Mouse (Mus musculus) liver, postnatal 0 days (tissue): ENCODE results near the gene Zfp106. TPM values are rescaled to one million over a fixed set of nuclear protein-coding genes. Genes with fewer than 3 reads are reported as not detected.

ENCODE experiments used
- ATAC-seq: fragments of 200-750 bp; cut with Nextera tagmentation; 2 replicates; pipeline ENCODE4 v1.8.0; 2017; ENCODE audit warnings: mild to moderate bottlenecking, moderate library complexity
- DNase-seq: peaks from one replicate; pipeline ENCODE4 v3.0.0-alpha.2; 2016
- H3K27ac ChIP-seq: fragments of 300-500 bp; sonication (generic); 2 replicates; pipeline ENCODE4 v1.5.1; 2014; ENCODE audit warnings: antibody characterized with exemption, moderate library complexity, mild to moderate bottlenecking, low read depth
- H3K27me3 ChIP-seq: fragments of 300-500 bp; sonication (generic); 2 replicates; pipeline ENCODE4 v1.6.1; 2014; ENCODE audit warnings: low read length, control low read depth, mixed read lengths; ENCODE audit not compliant: insufficient read depth
- H3K36me3 ChIP-seq: fragments of 300-500 bp; sonication (generic); replicated peaks from 2 replicates; pipeline ENCODE4 v1.6.1; 2014; ENCODE audit warnings: mild to moderate bottlenecking, control low read depth, low read length, moderate library complexity, mixed read lengths; ENCODE audit not compliant: insufficient read depth
- H3K4me1 ChIP-seq: fragments of 300-500 bp; sonication (generic); 2 replicates; pipeline ENCODE4 v1.6.1; 2014; ENCODE audit warnings: antibody characterized with exemption, mild to moderate bottlenecking, control low read depth; ENCODE audit not compliant: insufficient read depth
- H3K4me2 ChIP-seq: fragments of 300-500 bp; sonication (generic); 2 replicates; pipeline ENCODE4 v1.6.1; 2014; ENCODE audit warnings: low read depth, mild to moderate bottlenecking, low read length, moderate library complexity, mixed read lengths
- H3K4me3 ChIP-seq: fragments of 300-500 bp; sonication (generic); 2 replicates; pipeline ENCODE4 v1.5.1; 2014; ENCODE audit warnings: low read depth, low read length
- H3K9ac ChIP-seq: fragments of 300-500 bp; sonication (generic); replicated peaks from 2 replicates; pipeline ENCODE4 v1.6.1; 2014; ENCODE audit warnings: mild to moderate bottlenecking, moderate library complexity
- H3K9me3 ChIP-seq: fragments of 300-500 bp; sonication (generic); 2 replicates; pipeline ENCODE4 v1.6.1; 2016; ENCODE audit warnings: mild to moderate bottlenecking, control low read depth, low read length, mixed read lengths
- CTCF ChIP-seq: sonication (generic); IDR thresholded peaks from 2 replicates; pipeline ENCODE4 v1.5.1; 2016; ENCODE audit warnings: antibody characterized with exemption, low read depth
- EP300 ChIP-seq: IDR thresholded peaks from 2 replicates; pipeline ENCODE4 v1.6.1; 2016; ENCODE audit warnings: antibody characterized with exemption, low read depth, mild to moderate bottlenecking
- WGBS: fragments of 180-500 bp; shearing (Covaris S2); extraction: QIAGEN DNeasy Blood & Tissue Kit; methylation state at CpG from one replicate; pipeline ENCODE4 v1.1.7; 2014; ENCODE audit not compliant: insufficient replicate concordance; 5-methylcytosine and 5-hydroxymethylcytosine counted together
- polyA plus RNA-seq: library from polyadenylated mRNA; unstranded; fragments of >200 nt; fragmentation: Nextera tagmentation; extraction: Ambion mirVana; gene quantifications from 2 replicates; pipeline ENCODE4 v1.2.1, GENCODE M21; 2015

Gene Zfp106
- polyA plus RNA-seq, 1 experiment from 2014 or later = 18.8 TPM

DNA sequence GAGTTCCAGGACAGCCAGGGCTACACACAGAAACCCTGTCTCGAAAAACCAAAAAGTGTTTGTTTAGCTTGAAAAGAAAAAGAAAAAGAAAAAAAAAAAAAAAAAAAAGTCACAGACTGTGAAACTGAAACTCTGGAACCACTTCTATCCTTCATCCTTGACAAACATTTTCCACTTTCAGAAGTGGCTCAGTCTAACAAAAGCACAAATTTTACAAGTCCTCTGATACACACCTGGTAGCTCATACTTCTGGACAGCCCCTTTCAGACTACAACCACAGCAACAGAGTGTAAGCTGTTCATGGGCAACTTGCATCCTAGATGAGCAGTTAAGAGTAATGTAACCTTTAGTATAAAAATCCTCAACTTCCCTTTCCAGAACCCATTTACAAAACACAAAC is 2.1 kb downstream of the Zfp106 start:
- Histone ChIP-seq H3K4me1 (peaks cover 24% of the 10 kb centered on the region), H3K36me3 (peaks cover 4% of the 10 kb centered on the region; the same call in 1 of the 2 replicates), H3K27ac (no peak overlapping the region), H3K4me3 (no peak overlapping the region), H3K9me3 (no peaks in the 10 kb centered on the region), H3K27me3 (no peaks in the 10 kb centered on the region), H3K4me2 (no peak overlapping the region), H3K9ac (no peak overlapping the region)
- DNase-seq (no peak), ATAC-seq (no peak)
- no peak for TF ChIP-seq CTCF
- no peak for TF ChIP-seq EP300
- WGBS = 79% methylated on average over 1 of the region's 1 CpGs

DNA sequence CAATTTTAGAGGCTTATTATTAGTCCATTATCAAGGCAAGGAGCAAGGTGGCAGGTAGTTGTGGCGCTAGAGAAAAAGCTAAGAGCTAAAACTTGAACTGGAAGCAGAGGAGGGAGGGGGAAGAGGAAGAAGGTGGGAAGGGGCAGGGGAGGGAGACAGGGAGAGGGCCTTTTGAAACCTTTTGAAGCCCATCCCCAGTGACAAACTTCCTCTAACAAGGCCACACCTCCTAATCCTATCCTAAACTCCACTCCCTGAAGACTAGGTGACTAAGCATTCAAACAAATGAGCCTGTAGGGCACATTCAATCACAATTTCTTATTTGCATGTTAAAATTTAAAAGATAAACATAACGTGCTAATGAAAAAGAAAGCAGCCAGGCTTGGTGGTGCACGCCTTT is 4.8 kb downstream of the Zfp106 start:
- H3K9me3 ChIP-seq = no peaks in the 10 kb centered on the region
- DNase-seq = no peak
- H3K4me3 ChIP-seq = no peak overlapping the region
- H3K36me3 ChIP-seq = peaks cover 14% of the 10 kb centered on the region
- H3K9ac ChIP-seq = no peak overlapping the region
- no peak overlapping the region for H3K4me2 ChIP-seq
- H3K27me3 ChIP-seq = no peaks in the 10 kb centered on the region
- TF ChIP-seq EP300 = no peak
- TF ChIP-seq CTCF = no peak
- ATAC-seq = no peak
- peaks cover 19% of the 10 kb centered on the region for H3K4me1 ChIP-seq
- 57% methylated on average over 3 of the region's 3 CpGs for WGBS
- 0 out of 2 replicates have a peak overlapping the region, but pooled peaks have one; percentile 22 for H3K27ac ChIP-seq

DNA sequence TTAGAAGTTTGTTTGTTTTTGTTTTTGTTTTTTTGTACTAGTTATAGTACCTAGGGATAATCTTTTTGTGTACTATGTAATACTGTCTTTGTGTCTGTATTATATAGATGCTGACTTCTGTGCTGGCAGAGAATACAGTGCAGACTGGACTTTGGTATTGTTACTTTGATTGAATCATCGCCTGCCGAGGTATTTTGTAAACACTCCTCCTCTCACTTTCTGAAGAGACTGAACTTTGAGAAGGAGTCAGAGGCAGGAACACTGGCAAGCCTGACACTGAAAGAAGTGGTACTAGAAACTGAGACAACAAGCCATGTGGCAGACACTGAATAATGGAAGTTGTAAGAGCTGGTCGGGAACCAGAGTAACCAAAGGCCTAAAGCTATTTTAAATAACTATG is 6.8 kb downstream of the Zfp106 start:
- peak overlapping the region; percentile 41 for H3K27ac ChIP-seq
- peaks cover 17% of the 10 kb centered on the region for H3K36me3 ChIP-seq

DNA sequence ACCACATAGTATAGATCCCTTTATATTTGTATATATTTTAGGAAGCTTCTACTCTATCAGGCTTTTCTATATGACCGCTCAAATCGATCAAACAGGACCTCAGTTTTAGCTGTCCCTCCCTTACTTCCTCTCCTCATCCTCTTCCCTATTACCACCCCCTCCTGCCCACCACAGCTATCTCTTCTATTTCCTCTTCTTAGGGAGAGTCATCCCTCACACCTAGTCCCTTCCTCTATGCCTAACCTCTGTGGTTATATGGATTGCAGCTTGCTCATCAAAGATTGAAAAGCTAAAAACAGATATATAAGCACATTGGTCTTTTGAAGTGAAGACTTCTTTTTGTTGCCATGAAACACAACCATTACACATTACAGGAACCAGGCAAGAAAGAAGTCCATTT is 18.9 kb downstream of the Zfp106 start:
- Histone ChIP-seq H3K9ac (no peak overlapping the region), H3K4me3 (no peak overlapping the region), H3K27me3 (no peaks in the 10 kb centered on the region), H3K9me3 (no peaks in the 10 kb centered on the region), H3K36me3 (peaks cover 17% of the 10 kb centered on the region; the same call in 1 of the 2 replicates), H3K4me1 (peaks cover 10% of the 10 kb centered on the region; the same call in 1 of the 2 replicates), H3K27ac (no peak overlapping the region), H3K4me2 (no peak overlapping the region)
- DNase-seq = no peak
- 53% methylated on average over 2 of the region's 2 CpGs for WGBS
- TF ChIP-seq EP300 (no peak), CTCF (no peak)
- no peak for ATAC-seq

More for the DNA sequence above, 6.8 kb downstream of the Zfp106 start:
- H3K4me2 ChIP-seq = peak overlapping the region; percentile 19; the same call in 1 of the 2 replicates
- peak; percentile 64 for ATAC-seq
- no peak overlapping the region for H3K4me3 ChIP-seq
- peaks cover 12% of the 10 kb centered on the region; the same call in 1 of the 2 replicates for H3K4me1 ChIP-seq
- DNase-seq = no peak
- no peaks in the 10 kb centered on the region for H3K27me3 ChIP-seq
- H3K9ac ChIP-seq = no peak overlapping the region
- no peaks in the 10 kb centered on the region for H3K9me3 ChIP-seq
- 60% methylated on average over 3 of the region's 3 CpGs for WGBS
- TF ChIP-seq CTCF = no peak
- TF ChIP-seq EP300 = peak; percentile 22; the same call in 1 of the 2 replicates

DNA sequence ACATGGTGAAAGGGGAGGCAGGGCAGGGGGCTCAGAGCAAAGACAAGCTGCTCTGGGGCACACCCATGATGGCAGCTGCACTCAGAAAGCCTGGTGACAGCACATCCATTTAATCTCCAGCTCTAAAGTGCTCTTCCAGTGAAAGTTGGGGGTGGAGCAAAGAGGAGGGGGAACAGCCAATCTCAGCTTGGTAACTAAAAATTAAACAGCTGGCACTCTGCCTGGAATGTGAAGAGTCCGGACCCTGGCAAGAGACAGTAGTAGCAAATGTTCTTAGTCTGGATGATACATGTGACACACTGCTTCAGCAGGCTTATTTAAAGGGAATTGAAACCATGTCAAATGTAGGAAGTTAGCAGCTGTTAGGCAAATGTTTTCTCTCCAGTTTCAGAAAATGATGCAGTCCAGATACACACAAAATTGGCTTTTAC is 23.9 kb downstream of the Zfp106 start:
- Histone ChIP-seq H3K4me3 (no peak overlapping the region), H3K9me3 (no peaks in the 10 kb centered on the region), H3K4me2 (0 out of 2 replicates have a peak overlapping the region, but pooled peaks have one; percentile 40), H3K9ac (no peak overlapping the region), H3K27ac (peak overlapping the region; percentile 70), H3K36me3 (peaks cover 25% of the 10 kb centered on the region), H3K27me3 (no peaks in the 10 kb centered on the region), H3K4me1 (peaks cover 16% of the 10 kb centered on the region)
- DNase-seq = peak; percentile 61
- peak; percentile 96 for ATAC-seq
- TF ChIP-seq CTCF = no peak
- TF ChIP-seq EP300 = 0 out of 2 replicates have a peak, but pooled peaks have one; percentile 26
- 37% methylated on average over 1 of the region's 1 CpGs for WGBS

DNA sequence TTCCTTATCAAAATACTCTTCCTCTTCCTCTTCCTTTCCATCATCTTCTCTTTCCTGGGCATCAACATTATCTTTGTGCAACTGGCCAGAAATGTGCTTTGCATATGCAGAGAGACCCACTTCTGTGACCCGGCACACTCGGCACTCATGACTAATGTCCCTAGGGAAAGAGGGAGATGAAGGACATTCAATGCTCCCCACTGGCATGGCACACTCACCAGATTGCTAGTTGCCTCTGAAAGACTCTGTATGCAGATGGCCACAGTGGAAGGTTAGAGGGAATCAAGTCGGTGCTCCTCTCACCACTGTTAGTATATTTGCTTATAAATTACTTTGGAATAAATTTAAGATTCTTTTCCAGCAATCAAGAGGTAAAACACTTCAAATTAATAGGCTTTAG is 24.3 kb downstream of the Zfp106 start:
- ATAC-seq (no peak), DNase-seq (no peak)
- Histone ChIP-seq H3K4me3 (no peak overlapping the region), H3K4me1 (peaks cover 16% of the 10 kb centered on the region), H3K4me2 (no peak overlapping the region), H3K9ac (no peak overlapping the region), H3K9me3 (no peaks in the 10 kb centered on the region), H3K27ac (peak overlapping the region; percentile 70), H3K36me3 (peaks cover 26% of the 10 kb centered on the region), H3K27me3 (no peaks in the 10 kb centered on the region)
- TF ChIP-seq EP300 (no peak), CTCF (no peak)
- WGBS = 71% methylated on average over 3 of the region's 3 CpGs

DNA sequence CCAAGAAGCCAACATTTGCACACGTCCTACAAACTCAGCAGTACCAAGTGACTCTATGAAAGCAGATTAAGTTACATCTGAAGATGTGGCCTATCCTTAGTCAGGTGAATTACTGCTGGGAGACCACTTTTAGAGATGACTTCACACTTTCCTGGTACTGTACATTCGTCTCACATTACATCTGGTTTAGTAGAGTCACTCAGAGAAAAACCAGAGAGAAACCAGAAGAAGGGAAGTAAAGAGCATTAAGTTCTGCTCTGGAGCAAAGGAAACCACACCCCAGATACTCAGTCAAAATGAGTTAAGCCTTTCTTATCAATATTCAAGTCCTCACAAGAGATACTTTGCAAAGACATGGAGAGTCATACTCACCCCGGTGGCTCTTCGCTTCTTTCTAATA is 32.4 kb downstream of the Zfp106 start:
- Histone ChIP-seq H3K4me2 (no peak overlapping the region), H3K27ac (no peak overlapping the region), H3K4me3 (no peak overlapping the region), H3K27me3 (no peaks in the 10 kb centered on the region), H3K36me3 (peaks cover 72% of the 10 kb centered on the region), H3K9ac (no peak overlapping the region), H3K4me1 (no peaks in the 10 kb centered on the region), H3K9me3 (no peaks in the 10 kb centered on the region)
- ATAC-seq (no peak), DNase-seq (no peak)
- TF ChIP-seq EP300 (no peak), CTCF (no peak)
- 80% methylated on average over 4 of the region's 4 CpGs for WGBS
